15 mouse cellular contexts compared by ENCODE assay signal in the genomic region with DNA sequence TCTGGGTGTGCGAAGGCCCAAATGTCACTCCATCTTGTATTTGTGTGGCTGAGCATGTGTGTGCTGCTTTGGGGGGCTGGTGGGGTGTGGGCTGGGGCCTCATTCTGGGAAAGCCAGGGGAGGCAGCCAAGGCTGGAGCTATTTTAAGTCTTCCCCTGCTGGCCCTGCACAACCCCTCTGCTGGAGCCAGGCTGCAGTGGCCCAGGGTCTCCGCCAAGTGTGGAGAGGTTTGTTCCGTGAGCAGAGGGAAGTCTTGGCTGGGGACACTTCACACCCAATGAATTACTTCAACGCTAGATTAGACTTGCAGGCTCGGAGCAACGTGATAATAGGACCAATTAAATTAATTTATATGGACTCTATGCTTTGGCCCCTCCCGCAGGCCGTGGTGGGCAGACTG. TPM values are rescaled to one million over a fixed set of nuclear protein-coding genes. Genes with fewer than 3 reads are reported as not detected.
DNase-seq lines count a peak whose midpoint lies in the region; ATAC-seq lines count a peak whose summit lies in the region.
"Had no signal": no experiment of that assay in that cellular context is flagged by ENCODE, and none has a peak within 500 bp of the region (broad histone marks: within the 10 kb centered on the region; RNA-seq: fewer than 3 reads in every experiment).

No protein-coding gene starts in this region.

- H3K9ac ChIP-seq in embryonic facial prominence, embryonic 15.5 days, result no peak overlapping the region
- H3K9ac ChIP-seq in lung, embryonic 16.5 days (ENCODE audit: low read length), result no peak overlapping the region
- H3K9ac ChIP-seq: forebrain, embryonic 12.5 days; hindbrain, embryonic 14.5 days; liver, embryonic 12.5 days had no signal

- 81% methylated on average over 8 of the region's 8 CpGs for WGBS in embryonic facial prominence, embryonic 15.5 days
- 89% methylated on average over 8 of the region's 8 CpGs for WGBS in embryonic facial prominence, embryonic 10.5 days
- 53% methylated on average over 8 of the region's 8 CpGs for WGBS in lung, embryonic 16.5 days

- H3K4me1 ChIP-seq in embryonic facial prominence, embryonic 15.5 days, result peaks cover 26% of the 10 kb centered on the region; the same call in 1 of the 2 replicates
- peaks cover 29% of the 10 kb centered on the region for H3K4me1 ChIP-seq in embryonic facial prominence, embryonic 10.5 days
- peaks cover 14% of the 10 kb centered on the region for H3K4me1 ChIP-seq in lung, embryonic 16.5 days (replicated peaks; ENCODE audit: control insufficient read depth, insufficient read depth, low read length)
- H3K4me1 ChIP-seq: forebrain, embryonic 12.5 days; liver, embryonic 12.5 days had no signal

- no peak for DNase-seq in embryonic facial prominence, embryonic 10.5 days (ENCODE audit: low spot score)
- DNase-seq in lung, adult 18-20 months, result no peak
- peak; percentile 76 to 85 for DNase-seq in heart, postnatal 10 days
- DNase-seq in skeletal muscle tissue, adult 2 months (ENCODE audit: low read depth, low spot score), result peak; percentile 59
- DNase-seq in thymus, postnatal 4 days, result no peak
- no peak for DNase-seq in retina, postnatal 1 day
- DNase-seq: adrenal gland, adult 2 months; cerebellum, postnatal 25 days; kidney, adult 8-10 months had no signal

- intact Hi-C loops in heart, postnatal 10 days (cut with DNase I), result no loop called here

- no peak overlapping the region for H3K4me3 ChIP-seq in embryonic facial prominence, embryonic 15.5 days (replicated peaks)
- H3K4me3 ChIP-seq in embryonic facial prominence, embryonic 10.5 days, result no peak overlapping the region
- H3K4me3 ChIP-seq in lung, embryonic 16.5 days (ENCODE audit: low read length), result no peak overlapping the region
- H3K4me3 ChIP-seq: forebrain, embryonic 12.5 days; liver, embryonic 12.5 days; megakaryocyte, embryonic 14.5 days had no signal

- H3K36me3 ChIP-seq in embryonic facial prominence, embryonic 15.5 days, result no peaks in the 10 kb centered on the region
- H3K36me3 ChIP-seq in embryonic facial prominence, embryonic 10.5 days (replicated peaks), result no peaks in the 10 kb centered on the region
- H3K36me3 ChIP-seq in lung, embryonic 16.5 days (ENCODE audit: control insufficient read depth, insufficient read depth, low read length), result no peaks in the 10 kb centered on the region
- H3K36me3 ChIP-seq: forebrain, embryonic 12.5 days; liver, embryonic 12.5 days had no signal

- no peaks in the 10 kb centered on the region for H3K9me3 ChIP-seq in embryonic facial prominence, embryonic 15.5 days (replicated peaks)
- H3K9me3 ChIP-seq in embryonic facial prominence, embryonic 10.5 days, result no peaks in the 10 kb centered on the region
- H3K9me3 ChIP-seq in lung, embryonic 16.5 days (ENCODE audit: control insufficient read depth, low read length), result no peaks in the 10 kb centered on the region
- H3K9me3 ChIP-seq: forebrain, embryonic 12.5 days; liver, embryonic 12.5 days; megakaryocyte, embryonic 14.5 days had no signal

- ATAC-seq in embryonic facial prominence, embryonic 15.5 days (ENCODE audit: insufficient number of reproducible peaks, low FRiP score, low TSS enrichment, low read depth), result no peak
- ATAC-seq in lung, embryonic 16.5 days (ENCODE audit: low read depth), result peak; percentile 83
- ATAC-seq: liver, embryonic 12.5 days had no signal

- no peaks in the 10 kb centered on the region for H3K27me3 ChIP-seq in embryonic facial prominence, embryonic 15.5 days
- peaks cover 18% of the 10 kb centered on the region for H3K27me3 ChIP-seq in embryonic facial prominence, embryonic 10.5 days (replicated peaks; ENCODE audit: low read depth, poor library complexity, severe bottlenecking)
- H3K27me3 ChIP-seq in lung, embryonic 16.5 days (ENCODE audit: control insufficient read depth, insufficient read depth, low read depth, low read length), result no peaks in the 10 kb centered on the region
- H3K27me3 ChIP-seq: forebrain, embryonic 12.5 days had no signal

- no peak overlapping the region for H3K4me2 ChIP-seq in embryonic facial prominence, embryonic 15.5 days (replicated peaks)
- no peak overlapping the region for H3K4me2 ChIP-seq in lung, embryonic 16.5 days (ENCODE audit: low read depth, low read length)
- H3K4me2 ChIP-seq: forebrain, embryonic 12.5 days; hindbrain, embryonic 14.5 days; liver, embryonic 12.5 days had no signal

- 0 out of 2 replicates have a peak overlapping the region, but pooled peaks have one; percentile 5 for H3K27ac ChIP-seq in embryonic facial prominence, embryonic 15.5 days (replicated peaks)
- H3K27ac ChIP-seq in embryonic facial prominence, embryonic 10.5 days (replicated peaks), result no peak overlapping the region
- no peak overlapping the region for H3K27ac ChIP-seq in lung, embryonic 16.5 days (ENCODE audit: low read length)
- H3K27ac ChIP-seq: forebrain, embryonic 12.5 days; hindbrain, embryonic 14.5 days; liver, embryonic 12.5 days had no signal

RNA-seq across cellular contexts. Expression of a gene that starts 49.8 kb away (rescaled TPM):
- 55.3 and 56.1 TPM in 2 replicates for polyA plus RNA-seq in embryonic facial prominence, embryonic 15.5 days (2015; fragmentation: Nextera tagmentation; extraction: Ambion mirVana)
- polyA plus RNA-seq in embryonic facial prominence, embryonic 10.5 days (2016; fragmentation: Nextera tagmentation; extraction: Ambion mirVana), result 56.8 and 57.5 TPM in 2 replicates
- polyA plus RNA-seq in lung, embryonic 16.5 days (2015; fragmentation: Nextera tagmentation; extraction: Ambion mirVana), result 44.2 and 45.1 TPM in 2 replicates
- 10 to 100 TPM; 72.5 to 74.6 TPM for total RNA-seq in heart, postnatal 10 days (2021)

Comparison
In these comparisons a context has a peak if more than half of its experiments do, and no peak if none do; other contexts are left out.
1. DNase-seq: peak in heart, postnatal 10 days (2 of 2) and skeletal muscle tissue, adult 2 months (single experiment); none in embryonic facial prominence, embryonic 10.5 days (single experiment), lung, adult 18-20 months (0 of 2), thymus, postnatal 4 days (single experiment) and retina, postnatal 1 day (single experiment).